Mouse (Mus musculus) lung, postnatal 36 days (tissue): ENCODE measurements around the gene Gpx5.
"Not testable (repeated sequence)": the region's sequence is repeated elsewhere in the genome, so short reads cannot be mapped to it uniquely, and the experiment has no call there.

Experiments
- DNase-seq: peaks from one replicate; pipeline ENCODE4 v3.0.0; 2022; ENCODE audit warnings: mixed read lengths

Gpx5 gene

DNA sequence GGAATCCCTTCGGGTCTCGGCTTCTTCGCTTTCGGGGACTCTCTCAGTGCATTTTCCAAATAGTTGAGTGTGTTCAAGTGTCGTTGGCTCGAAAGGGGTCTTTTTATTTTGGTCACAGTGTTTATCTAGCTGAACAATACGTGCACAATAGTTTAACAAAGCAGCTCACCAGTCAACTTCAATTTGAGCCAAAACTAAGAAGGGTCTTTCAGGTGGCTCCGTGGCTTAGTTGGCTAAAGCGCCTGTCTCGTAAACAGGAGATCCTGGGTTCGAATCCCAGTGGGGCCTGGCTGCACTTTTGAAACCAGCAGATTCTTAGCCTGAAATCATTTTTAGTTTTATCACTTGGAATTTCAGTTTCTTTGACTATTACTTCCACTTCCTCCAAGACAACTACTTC lies 28.2 kb downstream of the Gpx5 start:
- no peak for DNase-seq

GRCm38 (mm10) chr13:21263910-21264309 lies 28.6 kb downstream of the Gpx5 start:
- no peak for DNase-seq

DNA sequence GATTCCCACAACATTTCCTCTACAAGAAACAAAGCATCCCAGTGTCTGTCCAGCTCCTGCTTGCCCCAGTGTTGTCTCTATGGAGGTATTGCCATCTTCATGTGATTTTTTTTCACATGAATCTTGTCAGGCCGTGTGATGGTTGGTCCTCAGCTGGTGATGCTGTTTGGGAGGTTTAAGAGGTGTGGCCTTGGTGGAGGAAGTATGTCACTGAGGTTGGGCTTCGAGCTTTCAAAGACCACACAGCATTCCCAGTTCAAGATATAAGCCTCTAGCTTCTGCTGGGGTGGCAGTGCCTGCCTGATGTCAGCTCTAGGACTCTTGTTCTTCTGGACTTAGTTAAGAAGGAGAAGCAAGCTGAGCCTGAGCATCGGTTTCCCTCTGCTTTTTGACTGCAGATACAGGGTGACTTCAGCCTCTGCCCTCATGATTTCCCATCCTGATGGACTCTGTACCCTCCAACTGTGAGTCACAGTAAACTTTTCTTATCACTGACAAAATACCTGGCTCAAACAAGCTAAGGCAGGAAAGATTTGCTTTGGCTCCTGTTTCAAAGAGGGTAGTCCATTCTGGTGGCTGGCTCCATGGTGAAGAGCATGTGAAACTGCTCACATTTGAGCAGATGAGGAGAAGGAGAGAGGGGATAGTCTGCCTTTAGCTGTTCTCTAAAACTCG lies 29.6 kb downstream of the Gpx5 start:
- no peak for DNase-seq

DNA sequence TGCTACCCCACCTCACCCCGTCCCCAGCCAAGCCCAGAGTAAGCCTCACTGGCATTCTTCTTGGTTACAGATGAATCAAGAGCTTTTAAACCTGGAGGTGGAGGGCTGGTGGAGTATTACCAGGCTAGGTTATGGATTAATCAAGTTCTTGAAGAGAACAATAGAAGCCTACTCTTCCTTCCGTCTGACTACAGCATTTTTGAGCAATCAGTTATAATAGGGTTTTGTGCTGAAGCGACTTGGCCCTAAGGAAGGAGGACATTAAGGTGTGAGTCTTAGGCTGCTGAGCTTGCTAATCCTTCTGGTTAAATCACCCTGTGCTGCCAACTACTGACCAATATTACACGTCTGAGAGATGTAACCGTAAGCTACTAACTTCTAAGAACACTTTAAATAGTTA lies 32.2 kb downstream of the Gpx5 start:
- DNase-seq = no peak

GRCm38 (mm10) chr13:21259677-21260113 lies 32.8 kb downstream of the Gpx5 start:
- DNase-seq = no peak

- no peak for DNase-seq
These were observed 33.3 kb downstream of the Gpx5 start for GRCm38 (mm10) chr13:21259171-21259631.

DNA sequence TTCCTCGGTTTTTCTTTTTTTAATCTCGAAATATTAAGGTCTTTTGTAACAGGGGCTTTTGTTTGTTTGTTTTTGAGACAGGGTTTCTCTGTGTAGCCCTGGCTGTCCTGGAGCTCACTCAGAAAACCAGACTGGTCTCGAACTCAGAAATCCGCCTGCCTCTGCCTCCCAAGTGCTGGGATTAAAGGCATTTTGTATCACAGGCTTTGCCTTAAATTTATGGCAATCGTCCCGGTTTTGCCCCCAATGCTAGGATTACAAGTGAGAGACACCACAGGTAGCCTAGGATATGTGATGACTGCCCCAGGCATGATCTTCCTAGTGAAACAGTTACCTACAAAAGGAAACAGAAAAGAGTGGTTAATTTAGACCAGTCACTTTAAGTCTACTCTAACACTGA lies 34.0 kb downstream of the Gpx5 start:
- no peak for DNase-seq

DNA sequence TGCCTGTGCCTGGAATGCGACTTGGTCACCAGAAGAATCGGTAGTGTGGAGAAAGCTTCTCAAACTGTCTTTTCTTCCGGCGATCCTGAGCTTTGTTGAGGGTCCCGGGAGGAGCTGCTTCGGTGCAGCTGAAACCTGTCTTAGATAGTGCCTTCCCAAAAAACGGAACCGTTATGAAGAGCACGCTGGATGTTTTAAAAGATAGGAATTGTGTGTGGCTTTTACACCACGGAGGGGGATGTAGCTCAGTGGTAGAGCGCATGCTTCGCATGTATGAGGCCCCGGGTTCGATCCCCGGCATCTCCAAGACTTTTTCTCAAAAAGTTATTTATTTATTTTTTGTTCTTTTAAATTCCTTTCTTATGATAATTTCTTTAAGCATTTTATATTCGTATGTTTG lies 38.5 kb downstream of the Gpx5 start:
- DNase-seq = no peak

- no peak for DNase-seq
These were observed 39.0 kb downstream of the Gpx5 start for GRCm38 (mm10) chr13:21253569-21253968.

GRCm38 (mm10) chr13:21253040-21253439 lies 39.5 kb downstream of the Gpx5 start:
- no peak for DNase-seq

- DNase-seq = no peak
These were observed 42.4 kb downstream of the Gpx5 start for GRCm38 (mm10) chr13:21250074-21250681.

- DNase-seq = no peak
These were observed 43.5 kb downstream of the Gpx5 start for GRCm38 (mm10) chr13:21249022-21249421.

DNA sequence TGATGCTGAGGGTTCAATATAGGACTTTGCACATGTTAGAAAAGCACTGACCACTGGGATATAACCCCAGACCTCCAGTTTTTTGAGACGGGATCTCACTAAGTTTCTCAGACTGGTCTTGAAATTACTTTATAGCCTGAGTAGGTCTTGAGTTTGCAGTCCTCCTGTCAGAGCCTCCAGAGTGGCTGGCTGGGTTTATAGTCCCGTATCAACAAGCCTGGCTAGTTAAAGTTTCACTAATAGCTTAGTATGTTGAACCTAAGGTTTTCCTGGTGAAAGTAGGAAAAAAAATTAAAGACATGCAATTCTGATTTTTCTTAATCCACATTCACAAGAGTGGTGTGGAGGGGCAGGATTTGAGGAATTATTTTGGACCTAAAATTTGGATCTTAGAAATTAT lies 46.3 kb downstream of the Gpx5 start:
- no peak for DNase-seq

DNA sequence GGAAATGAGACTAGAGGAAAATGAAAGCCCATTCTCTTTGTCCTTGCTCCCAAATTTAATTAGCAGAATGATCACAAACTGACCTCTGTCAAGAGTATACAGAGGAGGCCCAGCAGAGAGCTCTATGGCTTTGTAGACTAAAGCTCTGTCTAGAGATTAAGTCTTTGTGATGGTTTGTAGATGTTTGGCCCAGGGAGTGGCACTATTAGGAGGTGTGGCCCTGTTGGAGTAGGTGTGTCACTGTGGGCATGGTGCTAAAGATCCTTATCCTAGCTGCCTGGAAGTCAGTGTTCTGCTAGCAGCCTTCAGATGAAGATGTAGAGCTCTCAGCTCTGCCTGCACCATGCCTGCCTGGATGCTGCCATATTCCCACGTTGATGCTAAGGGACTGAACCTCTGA lies 47.6 kb downstream of the Gpx5 start:
- not testable (repeated sequence) for DNase-seq

- DNase-seq = no peak
These were observed 48.4 kb downstream of the Gpx5 start for GRCm38 (mm10) chr13:21244089-21244488.

- DNase-seq = no peak
These were observed 49.3 kb downstream of the Gpx5 start for GRCm38 (mm10) chr13:21243196-21243595.

DNA sequence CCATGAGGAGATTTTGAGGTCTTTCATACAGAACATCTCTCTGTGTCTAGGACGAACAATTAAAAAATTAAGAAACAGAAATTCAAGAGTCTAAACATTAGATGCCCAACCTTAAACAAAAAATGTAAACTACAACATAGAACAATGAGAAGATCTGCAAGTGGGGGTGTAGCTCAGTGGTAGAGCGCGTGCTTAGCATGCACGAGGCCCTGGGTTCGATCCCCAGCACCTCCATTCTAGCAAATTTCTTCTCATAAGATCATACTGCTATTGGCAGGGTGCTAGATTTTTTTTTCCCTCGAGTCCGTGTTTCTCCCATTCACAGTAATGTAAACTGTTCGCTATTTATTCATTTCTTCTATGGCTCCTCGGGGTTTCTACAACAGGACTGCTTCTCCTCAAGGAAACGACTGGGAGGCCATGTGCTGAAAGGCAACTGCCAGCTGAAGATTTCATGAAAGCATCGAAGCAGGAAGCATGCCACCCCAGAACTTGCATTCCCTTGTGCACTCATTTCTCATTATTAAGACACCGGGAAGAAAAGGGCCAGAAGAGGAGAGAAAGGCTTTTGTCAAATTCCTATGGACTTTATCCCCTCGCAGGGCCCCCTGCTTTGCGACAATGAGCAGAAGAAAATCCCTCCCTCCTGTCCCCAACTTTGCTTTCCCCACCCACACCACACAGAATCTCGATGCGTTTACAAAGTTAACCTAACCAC lies 50.0 kb downstream of the Gpx5 start:
- DNase-seq = no peak

GRCm38 (mm10) chr13:21240788-21241187 lies 51.7 kb downstream of the Gpx5 start:
- no peak for DNase-seq

DNA sequence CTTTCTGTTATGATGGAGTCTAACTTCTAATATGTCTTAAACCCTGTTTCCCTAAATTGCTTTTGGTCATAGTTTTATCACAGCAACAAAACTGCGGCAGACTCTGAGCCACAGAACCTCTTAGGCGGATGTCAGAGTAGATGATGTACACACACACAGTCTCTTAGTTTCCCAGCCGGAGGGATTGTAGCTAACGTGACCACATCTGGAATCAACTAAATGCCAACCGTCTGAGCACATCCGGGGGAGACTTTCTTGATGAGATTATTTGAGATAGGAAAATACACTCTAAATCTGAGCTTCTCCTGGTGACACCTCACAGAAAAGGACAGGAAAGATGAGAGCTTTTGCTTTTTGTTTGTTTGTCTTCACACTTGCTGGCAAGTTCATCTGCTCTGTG lies 55.4 kb downstream of the Gpx5 start:
- no peak for DNase-seq

DNA sequence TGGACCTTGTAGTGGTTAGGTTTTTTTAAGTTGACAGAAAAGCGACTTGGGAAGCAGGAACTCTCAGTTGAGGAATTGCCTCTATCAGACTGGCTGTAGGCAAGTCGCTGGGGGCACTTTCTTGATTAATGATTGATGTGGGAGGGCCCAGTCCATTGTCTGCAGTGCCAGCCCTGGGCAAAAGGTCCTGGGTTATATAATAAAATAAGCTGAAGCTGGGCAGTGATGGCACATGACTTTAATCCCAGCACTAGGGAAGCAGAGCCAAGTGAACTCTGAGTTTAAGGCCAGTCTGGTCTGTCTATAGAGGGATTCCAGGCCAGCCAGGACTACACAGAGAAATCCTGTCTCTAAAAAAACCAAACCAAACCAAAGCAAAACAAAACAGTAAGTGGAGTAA lies 55.8 kb downstream of the Gpx5 start:
- DNase-seq = no peak
